Mouse (Mus musculus) fibroblast of lung, adult 2 months (primary cell): Measurements from ENCODE around the gene Psg17.
"Not testable (repeated sequence)": the region's sequence is repeated elsewhere in the genome, so short reads cannot be mapped to it uniquely, and the experiment has no call there.

Experiments
- DNase-seq: peaks from one replicate; pipeline ENCODE4 v3.0.0-alpha.2; 2011; ENCODE audit warnings: low read depth

Psg17 gene

DNA sequence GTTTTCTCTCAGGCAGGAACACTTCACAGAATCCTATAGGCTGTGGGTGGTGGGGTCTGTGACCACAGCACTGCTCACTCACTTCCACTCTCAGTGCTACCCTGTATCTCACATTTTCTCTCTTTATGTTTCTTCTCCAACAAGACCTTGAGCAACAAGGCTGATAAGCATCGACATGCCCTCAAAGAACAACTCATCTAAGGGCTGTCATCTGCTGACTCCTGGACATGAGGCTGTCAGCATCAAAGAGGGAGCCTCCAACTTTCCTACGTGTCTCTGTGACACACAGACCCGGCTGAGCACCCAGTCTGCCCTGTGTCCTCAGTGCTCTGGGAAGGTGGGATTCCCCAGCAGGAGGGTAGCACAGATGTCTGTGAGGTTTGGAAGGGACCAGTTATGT lies at the start of gene Psg17:
Gene Psg17, minus strand, starts transcription at position 101 of the 400 bp plus-strand sequence.
- DNase-seq: no peak

- DNase-seq: not testable (repeated sequence)
These were observed 49.6 kb upstream of the Psg17 start, which contains the start of gene Pglyrp1 for GRCm38 (mm10) chr7:18871031-18871430. Pglyrp1 (plus strand) TSS chr7:18871331.

- DNase-seq: no peak
These were observed 47.1 kb upstream of the Psg17 start for GRCm38 (mm10) chr7:18868491-18868890.

- DNase-seq: no peak
These were observed 41.4 kb upstream of the Psg17 start for GRCm38 (mm10) chr7:18862801-18863200.

GRCm38 (mm10) chr7:18858310-18858916 lies 37.0 kb upstream of the Psg17 start:
- no peak for DNase-seq

DNA sequence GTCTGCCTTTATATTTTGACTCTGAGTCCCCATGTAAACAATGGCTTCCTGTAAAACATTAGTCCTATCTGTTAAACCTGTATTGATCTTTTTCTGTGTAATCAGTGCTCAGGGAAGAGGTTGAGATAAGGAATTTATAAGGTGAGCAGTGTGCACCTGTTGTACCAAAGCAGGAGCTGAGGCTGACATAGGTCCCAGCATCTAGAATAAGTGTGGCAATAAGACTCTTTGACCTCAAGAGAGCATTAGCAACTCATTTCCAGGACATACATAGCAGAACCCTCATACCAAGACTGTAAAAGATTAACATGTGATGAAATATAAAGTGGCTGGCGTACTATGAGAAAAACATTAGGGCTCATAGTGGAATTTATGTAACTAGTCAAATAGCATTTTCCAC lies 27.0 kb upstream of the Psg17 start:
- no peak for DNase-seq

GRCm38 (mm10) chr7:18844811-18845210 lies 23.4 kb upstream of the Psg17 start:
- DNase-seq: no peak

DNA sequence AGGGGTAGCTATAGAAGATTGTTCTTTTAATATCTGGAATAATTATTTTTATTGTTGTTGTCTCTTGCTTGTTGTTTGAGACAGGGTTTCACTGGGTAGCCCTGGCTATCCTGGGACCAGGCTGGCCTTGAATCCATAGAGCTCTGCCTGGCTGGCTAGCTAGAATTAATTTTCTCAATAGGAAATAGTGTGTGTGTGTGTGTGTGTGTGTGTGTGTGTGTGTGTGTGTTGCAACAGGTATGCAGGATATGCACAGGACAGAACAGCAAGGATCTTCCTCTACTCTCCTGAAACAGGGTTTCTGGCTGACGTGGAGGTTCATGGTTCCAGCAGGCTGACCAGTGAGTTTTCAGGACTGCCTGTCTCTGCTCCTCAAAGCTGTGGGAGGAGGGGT lies 19.8 kb upstream of the Psg17 start:
- no peak for DNase-seq

DNA sequence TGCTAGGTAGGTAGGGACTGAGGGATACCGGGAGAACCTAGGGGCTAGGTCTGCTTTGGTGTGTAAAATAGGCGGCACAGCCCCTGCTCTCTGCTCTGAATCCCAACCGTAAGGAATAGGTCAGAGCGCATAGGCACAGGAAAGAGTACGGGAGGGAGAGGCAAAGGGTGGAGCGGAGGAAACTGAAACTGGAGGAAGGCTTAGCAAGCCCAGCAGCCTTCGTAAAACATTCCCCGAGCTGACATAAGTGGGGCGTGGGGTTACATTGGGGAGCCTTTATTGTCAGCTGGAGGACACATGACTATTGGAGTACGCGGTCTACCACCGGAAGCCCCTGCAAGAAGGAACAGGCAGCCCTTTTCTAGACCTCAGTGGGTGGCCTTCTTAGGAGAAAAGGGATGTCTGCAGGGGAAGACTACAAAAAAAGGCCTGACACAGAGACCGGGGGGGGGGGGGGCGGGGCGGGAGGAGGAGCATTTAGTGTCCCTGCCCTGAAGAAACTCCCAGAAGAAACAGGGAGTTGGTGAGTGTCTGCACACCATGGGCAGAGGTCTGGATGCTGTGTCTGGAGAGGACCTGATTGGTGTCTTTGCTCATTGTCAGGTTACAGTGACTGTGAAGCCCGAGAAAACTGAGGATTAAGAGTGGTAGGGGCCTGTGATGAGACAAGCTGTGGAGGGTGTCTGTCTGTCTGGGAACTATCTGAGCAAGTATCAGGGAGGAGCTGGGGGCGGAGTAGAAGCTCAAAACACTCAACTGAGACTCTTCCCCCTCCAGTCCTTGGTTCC lies 19.2 kb upstream of the Psg17 start:
- no peak for DNase-seq

GRCm38 (mm10) chr7:18839865-18840264 lies 18.5 kb upstream of the Psg17 start, which contains the start of gene Mill2:
Mill2 (plus strand) TSS chr7:18839966.
- DNase-seq: no peak

- no peak for DNase-seq
These were observed 10.9 kb upstream of the Psg17 start for GRCm38 (mm10) chr7:18832298-18832697.

DNA sequence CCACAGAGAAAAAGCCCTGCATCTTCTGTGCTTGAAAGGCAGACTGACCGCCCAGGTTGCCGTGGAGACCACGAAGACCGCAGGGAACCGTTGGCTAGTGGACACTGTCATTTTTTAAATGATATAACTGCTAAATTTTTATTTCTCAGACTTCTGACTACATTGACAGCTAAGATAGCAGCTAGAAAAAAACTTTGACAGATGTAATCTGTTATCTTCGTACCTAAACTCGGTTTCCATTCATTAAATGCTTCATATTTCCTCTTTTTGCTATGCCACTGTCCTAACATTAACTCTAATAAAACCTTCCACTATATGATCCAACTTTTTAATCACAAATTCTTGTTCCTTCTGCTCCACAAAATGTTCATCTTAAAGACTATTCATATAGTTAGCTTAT lies 8.1 kb upstream of the Psg17 start:
- DNase-seq: no peak

DNA sequence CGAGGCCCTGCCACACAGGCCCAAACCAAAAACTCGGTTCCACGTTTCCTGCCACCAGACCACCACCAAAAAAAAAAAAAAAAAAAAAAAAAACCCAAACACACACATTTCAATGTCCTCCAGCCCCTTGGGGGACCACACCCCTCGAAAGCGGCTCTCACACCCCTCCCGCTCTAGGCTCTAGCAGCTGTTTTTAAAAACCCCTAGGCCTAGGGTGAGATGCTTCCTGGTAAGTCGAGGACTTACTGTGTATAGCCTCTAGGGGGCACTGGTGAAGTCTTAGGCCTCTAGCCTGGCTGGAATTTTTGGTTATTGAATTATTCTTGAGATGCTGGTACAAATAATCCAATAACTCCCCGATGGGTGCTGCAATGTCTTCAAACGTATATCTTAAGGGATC lies 7.2 kb upstream of the Psg17 start:
- DNase-seq: no peak

- no peak for DNase-seq
These were observed 6.6 kb upstream of the Psg17 start for GRCm38 (mm10) chr7:18827792-18828546.

DNA sequence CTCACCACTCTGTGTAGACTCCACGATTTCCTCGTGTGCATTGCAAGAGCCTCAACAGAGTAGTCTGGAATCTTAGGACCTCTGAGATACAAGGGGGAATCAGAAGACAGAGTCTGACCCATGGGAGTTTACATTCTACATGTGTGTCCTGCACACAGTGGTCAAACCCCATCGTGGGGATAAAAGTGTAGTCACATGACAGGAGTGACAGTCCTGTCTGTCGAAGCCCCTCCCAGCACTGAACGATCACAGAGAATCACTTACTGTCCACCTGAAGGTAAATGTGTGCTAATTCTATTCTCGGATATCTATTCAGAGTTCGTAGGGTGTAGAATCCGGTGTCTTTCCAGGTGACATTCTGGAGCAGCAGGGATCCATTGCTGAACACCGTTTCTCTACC lies 3.1 kb downstream of the Psg17 start:
- no peak for DNase-seq

- no peak for DNase-seq
These were observed 17.9 kb downstream of the Psg17 start for GRCm38 (mm10) chr7:18803526-18803925.

DNA sequence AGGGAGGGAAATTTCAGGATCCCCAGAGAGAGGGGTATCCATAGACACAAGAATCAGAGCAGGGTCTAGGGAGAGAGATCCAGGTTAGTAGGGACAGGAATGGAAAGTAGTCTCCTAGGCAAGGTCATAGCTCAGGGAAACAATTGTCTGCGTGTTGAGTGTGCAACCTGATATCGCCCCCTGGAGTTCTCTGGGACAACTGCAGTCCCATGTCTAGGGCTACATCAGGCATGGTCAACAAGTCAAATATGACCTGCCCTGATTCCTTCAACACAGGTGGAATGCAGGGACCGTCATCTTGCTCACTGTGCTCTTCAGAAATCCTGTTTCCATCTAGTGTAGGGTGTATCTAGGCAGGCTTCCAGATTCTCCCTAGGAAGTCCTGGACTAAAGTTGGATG lies 22.3 kb downstream of the Psg17 start:
- no peak for DNase-seq

GRCm38 (mm10) chr7:18798420-18798819 lies 23.0 kb downstream of the Psg17 start, which contains the start of gene Psg19:
Psg19 (minus strand) TSS chr7:18798520.
- no peak for DNase-seq

DNA sequence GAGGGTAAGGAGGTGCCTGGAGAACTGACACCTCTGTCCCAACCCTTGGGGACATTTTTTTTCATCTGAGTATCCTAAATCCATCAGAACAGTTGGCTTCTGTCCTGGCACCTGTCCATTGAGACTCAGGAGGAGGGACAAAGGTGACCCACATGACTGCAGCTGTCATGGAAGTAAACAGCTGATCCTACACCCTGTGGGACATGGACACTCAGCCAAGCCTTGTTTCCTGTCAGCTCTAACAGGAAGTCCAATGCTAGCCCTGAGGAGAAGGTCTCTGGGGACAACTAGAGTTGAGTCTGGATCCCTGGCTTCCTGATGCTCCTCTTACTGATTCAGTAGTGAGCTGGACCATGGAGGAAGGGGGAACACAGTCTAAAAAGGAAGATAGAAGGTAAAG lies 30.7 kb downstream of the Psg17 start:
- not testable (repeated sequence) for DNase-seq

DNA sequence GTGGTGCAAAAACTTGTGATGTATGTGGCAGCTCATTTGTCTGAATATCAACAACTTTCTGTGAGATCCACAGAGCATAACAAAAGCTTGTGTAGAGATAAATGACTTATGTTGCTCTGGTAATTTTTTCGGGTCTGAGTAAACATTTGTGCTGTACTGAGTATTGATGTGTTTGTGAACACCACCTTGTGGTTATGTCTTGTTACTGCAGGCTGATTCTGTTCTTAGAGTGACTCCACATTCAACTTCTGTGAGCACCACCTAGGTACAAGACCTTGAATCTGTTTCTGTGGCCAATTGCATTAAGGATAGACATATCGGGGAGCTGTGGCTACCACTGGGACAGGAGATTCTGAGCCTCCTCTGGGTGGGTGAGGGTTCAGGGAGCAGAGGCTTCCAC lies 40.1 kb downstream of the Psg17 start:
- DNase-seq: not testable (repeated sequence)

- DNase-seq: no peak
These were observed 42.0 kb downstream of the Psg17 start for GRCm38 (mm10) chr7:18779337-18779781.
